8 mouse cellular contexts compared by ENCODE assay signal in genomic region chr13:41737628-41738309, GRCm38 (mm10).
DNase-seq lines count a peak whose midpoint lies in the region; ATAC-seq lines count a peak whose summit lies in the region.

No protein-coding gene starts in this region.

- peak overlapping the region; percentile 76 for H3K27ac ChIP-seq in lung, embryonic 15.5 days

- no peaks in the 10 kb centered on the region for H3K36me3 ChIP-seq in lung, embryonic 15.5 days

- no peak overlapping the region for H3K4me3 ChIP-seq in lung, embryonic 15.5 days

- DNase-seq in frontal cortex, postnatal 25 days (ENCODE audit: low spot score in 2 of 2), result no peak
- DNase-seq in cerebellum, postnatal 10 days, result peak; percentile 72 to 77
- peak; percentile 31 for DNase-seq in heart, adult 8-10 months (ENCODE audit: low spot score)
- no peak for DNase-seq in spleen, postnatal 36 days (ENCODE audit: low spot score in 2 of 2)
- DNase-seq in urinary bladder, postnatal 36 days (ENCODE audit: low spot score in 2 of 2), result no peak
- DNase-seq in kidney, adult 18-20 months, result no peak

- H3K4me1 ChIP-seq in lung, embryonic 15.5 days, result 0 out of 2 replicates have a peak, but pooled peaks cover 6% of the 10 kb centered on the region

- no peak overlapping the region for H3K9ac ChIP-seq in lung, embryonic 15.5 days

- WGBS in lung, embryonic 15.5 days, result 53% methylated on average over 10 of the region's 10 CpGs

- H3K27me3 ChIP-seq in lung, embryonic 15.5 days, result no peaks in the 10 kb centered on the region

- no peak overlapping the region for H3K4me2 ChIP-seq in lung, embryonic 15.5 days

- peak; percentile 78 for ATAC-seq in frontal cortex, adult (ENCODE audit: low TSS enrichment)
- ATAC-seq in lung, embryonic 15.5 days (ENCODE audit: borderline replicate concordance, extremely low read depth, low FRiP score, low TSS enrichment), result peak; percentile 75; the same call in 1 of the 2 replicates

- no peaks in the 10 kb centered on the region for H3K9me3 ChIP-seq in lung, embryonic 15.5 days

Comparison
In these comparisons a context has a peak if more than half of its experiments do, and no peak if none do; other contexts are left out.
1. DNase-seq: peak in cerebellum, postnatal 10 days (2 of 2) and heart, adult 8-10 months (single experiment); none in frontal cortex, postnatal 25 days (0 of 2), spleen, postnatal 36 days (0 of 2), urinary bladder, postnatal 36 days (0 of 2) and kidney, adult 18-20 months (single experiment).